Mouse (Mus musculus): ENCODE data around the gene Eif1b.
"Not testable (repeated sequence)": the region's sequence is repeated elsewhere in the genome, so short reads cannot be mapped to it uniquely, and the experiment has no call there.

Eif1b gene

DNA sequence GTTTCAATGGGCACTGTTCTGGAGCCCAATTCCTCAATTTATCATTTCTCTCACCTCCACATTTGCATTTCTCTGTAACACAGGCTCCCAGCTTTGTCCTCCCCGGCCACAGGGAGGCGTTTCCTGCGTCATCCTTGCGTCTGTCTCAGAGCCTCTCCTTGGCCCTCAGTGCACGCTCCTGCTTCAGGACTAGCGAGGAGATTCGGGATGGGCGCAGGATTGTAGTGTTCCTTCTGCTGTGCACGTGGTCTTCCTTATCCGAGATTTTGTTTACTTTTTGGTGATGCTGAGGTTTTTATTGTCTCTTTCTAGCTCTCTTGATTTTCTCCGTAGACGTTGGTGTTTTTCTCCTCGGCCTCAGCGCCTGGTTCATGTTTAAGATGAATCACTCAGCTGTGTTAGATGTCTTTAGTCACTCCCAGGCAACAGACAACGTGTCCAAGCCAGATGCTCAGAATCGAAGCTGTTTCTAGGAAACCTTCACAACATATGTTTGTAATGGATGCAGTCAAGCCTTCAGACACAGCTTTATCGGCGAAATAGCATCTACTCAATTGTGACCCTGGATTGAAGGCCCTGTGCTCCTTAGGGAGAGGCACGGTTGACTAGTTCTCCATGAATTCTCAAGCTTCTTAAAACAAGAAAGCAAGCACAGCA lies 27.6 kb downstream of the Eif1b start:
- intact Hi-C loops (cut with DNase I) = no loop called here

DNA sequence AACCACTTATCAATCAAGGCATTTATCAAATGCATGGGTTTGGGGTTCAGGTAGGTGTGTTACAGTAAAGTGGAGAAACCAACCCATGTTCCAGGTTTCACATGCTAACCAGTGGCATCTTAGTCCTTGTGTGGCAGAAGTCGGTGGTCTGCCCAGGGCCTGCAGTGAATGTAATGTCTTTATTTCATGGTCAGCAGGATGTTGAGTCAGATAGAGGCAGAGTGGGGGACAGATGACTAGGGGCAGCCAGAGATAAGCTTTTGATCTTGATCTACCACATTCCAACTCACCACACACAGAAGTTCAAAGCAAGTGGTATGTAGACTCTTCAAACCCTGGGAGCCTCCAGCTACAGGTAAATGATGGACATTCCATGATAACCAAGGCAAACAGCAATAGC lies 29.1 kb downstream of the Eif1b start:
- intact Hi-C loops (cut with DNase I) = no loop called here

DNA sequence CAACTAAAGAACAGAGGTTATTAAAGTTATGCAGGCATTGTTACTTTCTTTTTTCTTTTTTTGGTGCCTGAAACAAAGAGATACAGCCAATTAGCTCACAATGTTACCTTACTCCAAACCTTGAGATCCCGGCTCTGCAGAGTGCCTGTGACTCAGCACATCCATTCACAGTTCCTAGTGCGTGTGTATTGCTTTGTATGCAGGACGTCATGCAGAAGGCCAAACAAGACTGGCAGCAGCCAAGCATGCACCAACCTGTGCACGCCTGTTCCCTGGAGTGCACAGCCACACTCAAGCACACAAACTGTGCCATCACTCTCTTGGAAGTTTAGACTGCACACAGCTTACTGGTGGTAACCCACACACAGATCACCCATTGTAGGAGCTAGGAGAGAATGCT lies 35.2 kb downstream of the Eif1b start:
- intact Hi-C loops (cut with DNase I) = no loop called here

DNA sequence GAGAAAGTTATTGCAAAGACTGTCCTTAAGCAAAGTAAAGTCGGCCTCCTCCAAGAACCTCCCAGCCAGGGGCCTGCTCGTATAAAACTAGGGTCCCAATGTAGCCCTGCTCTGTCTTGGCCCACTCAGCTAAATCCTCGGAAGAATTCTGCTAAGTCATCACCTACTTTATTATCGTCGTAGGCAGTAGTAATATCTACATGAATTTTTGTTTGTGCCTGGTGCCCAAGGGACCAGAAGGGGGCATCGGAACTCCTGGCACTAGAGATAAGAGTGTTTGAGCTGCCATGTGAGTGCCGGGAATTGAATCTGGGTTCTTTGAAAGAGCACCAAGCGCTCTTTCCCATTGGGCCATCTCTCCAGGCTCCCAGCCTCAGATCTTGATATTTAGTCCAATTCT lies 35.9 kb downstream of the Eif1b start:
- intact Hi-C loops (cut with DNase I) = no loop called here

DNA sequence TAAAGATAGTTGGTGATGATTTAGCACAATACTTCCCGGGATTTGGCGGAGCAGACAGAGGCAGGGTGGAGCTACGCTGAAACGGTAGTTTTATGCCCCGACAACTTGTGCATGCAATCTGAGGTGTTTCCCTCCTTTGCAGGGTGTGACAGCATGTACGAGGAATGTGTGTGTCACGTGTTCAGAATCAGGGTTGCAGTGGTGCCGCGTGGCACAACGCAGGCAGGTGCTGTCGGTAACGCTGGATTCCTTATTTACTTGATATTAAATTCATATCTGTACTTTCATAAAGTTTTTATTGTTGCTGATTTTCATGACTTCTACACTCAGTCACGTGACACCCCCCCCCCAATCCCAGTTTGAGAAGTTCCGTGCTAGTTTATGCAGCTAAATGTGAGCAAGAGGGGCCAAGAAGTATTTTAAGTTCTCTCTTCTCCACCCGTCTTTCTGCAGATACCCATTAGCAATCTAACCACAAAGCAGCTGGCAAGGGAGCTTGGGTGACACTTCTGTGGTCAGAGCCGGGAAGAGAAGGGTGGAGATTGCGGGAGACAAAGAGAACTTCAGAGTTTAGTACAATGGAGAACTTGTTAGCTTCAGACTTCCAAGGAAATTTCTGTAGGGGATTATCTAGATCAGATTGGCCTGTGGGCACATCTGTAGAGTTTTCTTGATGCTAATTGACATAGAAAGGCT lies 36.9 kb downstream of the Eif1b start:
- intact Hi-C loops (cut with DNase I) = no loop called here

DNA sequence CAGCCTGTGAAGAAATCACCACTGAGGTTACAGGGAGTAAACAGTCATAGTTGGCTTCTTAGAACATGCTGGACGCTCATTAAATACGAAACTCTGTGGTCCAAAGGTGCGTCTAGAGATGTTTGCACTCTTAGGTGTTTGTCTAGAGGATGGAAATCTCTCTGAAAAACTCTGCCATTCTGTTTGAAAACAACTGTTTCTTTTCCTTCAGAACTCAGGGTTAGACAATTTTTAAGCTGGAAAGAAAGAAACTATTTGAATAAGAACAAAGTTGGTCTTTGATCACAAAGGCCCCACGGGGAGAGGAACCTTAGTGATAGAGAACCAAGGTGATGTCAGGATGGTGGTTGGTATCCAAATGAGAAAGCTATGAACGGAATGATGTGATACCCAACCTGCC lies 38.4 kb downstream of the Eif1b start:
- intact Hi-C loops (cut with DNase I) = no loop called here

DNA sequence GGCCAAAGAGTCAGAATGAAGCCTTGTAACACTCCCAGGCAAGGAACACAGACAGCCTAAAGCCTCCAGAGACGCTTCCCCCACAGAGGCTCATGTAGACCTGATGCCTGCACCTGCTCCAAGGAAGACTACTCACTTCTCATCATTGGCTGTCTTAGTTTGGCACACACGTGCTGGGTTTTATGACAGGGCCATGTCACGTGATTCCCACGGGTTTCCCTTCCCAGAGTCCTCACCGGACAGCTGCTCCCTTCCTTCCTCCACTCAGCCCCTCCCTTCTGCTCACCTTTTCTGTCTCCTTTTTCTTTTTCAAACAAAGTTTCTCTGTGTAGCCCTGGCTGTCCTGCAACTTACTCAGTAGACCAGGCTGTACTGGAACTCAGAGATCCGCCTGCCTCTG lies 40.0 kb downstream of the Eif1b start:
- intact Hi-C loops (cut with DNase I) = no loop called here

DNA sequence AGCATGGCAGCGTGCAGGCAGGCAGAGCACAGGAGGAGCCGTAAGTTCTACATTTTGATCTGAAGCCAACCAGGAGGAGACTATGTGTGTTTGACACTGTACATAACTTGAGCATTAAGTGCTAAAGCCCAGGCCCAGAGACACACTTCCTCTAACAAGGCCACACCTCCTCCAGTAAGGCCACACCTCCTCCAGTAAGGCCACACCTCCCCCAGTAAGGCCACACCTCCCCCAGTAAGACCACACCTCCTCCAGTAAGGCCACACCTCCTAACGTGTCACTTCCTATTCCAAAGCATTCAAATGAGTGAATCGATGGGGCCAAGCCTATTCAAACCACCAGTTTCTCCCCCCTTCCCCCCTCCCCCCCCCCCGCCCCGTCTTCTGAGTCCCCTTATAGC lies 40.7 kb downstream of the Eif1b start:
- intact Hi-C loops (cut with DNase I) = no loop called here

DNA sequence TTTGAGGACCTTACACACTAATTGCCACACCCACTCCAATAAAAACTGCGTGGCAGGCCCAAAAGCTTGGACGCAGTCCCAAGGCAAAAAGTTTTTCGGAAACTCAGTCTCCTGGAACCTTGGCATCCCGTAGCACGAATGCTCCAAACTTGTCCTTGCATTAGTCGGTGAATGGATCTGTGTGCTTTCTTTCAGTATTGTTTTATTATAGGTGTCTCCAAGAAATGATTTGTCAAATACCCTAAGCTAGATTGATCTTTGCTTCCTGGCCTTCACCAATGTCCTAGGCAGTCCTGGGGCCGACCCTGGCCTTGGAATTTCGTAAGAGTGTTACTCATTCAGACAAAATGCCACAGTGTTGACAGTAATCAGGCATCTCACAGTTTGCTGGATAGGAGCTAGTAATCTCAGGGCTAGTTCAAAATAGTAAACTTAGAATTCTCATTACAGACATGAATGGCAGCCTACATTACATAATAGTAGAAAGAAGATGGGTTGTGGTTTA lies 41.5 kb downstream of the Eif1b start:
- intact Hi-C loops (cut with DNase I) = not testable (repeated sequence)

DNA sequence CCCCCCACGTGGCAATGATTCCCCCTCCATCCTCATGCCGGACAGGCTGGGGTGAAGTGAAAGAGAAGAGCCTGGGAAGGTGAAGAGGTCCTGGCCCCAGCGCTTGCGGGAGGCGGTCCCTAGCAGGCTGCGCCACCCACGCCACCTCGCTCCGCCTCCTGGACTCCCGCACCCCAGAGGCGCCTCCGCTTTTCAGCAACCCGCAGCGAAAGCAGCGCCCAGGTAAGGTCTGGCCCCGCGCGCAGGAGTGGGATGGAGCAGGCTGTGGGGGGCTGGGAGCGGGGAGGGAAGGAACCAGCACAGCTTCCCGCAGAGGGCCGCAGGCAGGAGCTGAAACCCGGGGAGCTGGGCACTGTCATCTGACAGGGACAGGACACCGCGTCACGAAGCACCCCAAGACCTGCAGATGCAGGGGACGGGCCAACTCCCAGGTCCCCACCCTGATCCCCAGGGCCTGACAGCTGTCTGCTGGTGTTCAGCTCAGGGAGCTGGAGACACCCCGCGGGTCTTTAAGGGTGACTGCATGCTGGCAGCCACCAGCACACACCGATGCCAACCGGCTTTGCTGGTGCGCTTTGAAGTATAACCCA lies 47.7 kb downstream of the Eif1b start, which contains the start of gene Entpd3:
Gene Entpd3 (plus strand): TSS at position 157 of the 590 bp plus-strand sequence.
- intact Hi-C loops (cut with DNase I) = no loop called here

DNA sequence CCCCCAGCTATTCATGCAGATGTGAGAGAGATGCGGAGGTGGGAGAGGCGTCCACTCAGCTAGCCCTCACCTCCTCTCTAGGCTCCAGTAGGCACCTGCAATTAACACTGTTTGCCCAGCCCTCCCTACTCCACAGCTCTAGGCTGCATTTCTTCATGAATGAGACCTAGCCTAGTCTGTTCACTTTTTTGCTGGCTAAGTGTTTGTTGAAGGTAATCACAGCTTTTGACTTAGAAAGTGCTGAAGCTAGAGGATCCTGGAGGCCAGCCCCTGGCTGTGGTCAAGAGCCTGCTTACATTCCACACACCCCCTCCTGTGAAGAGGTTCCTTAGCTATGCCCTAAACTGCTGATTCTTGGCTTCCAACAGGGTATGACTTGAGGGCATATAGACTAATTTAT lies 49.4 kb downstream of the Eif1b start:
- intact Hi-C loops (cut with DNase I) = no loop called here

DNA sequence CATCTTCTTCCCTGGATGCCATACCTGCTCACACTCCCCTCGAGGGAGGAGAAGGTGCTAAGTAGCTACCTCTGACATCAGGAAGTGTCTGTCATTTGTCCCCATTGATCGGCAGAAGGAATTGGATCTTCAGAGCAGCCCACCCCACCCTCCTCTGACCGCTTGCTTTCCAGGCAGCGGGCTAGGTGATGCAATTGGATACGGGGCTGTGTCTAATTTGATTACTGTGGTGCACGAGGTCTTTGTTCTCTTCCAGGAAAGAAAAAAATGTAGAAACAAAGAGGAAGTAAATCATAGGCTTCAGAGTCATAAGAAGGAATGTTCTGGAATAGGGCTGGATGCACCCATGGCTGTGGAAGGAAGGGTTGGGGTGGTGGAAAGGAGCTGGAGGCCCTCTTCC lies 50.2 kb downstream of the Eif1b start:
- intact Hi-C loops (cut with DNase I) = no loop called here
